Mouse (Mus musculus): ENCODE measurements around the gene Nup50.

The Nup50 gene

DNA sequence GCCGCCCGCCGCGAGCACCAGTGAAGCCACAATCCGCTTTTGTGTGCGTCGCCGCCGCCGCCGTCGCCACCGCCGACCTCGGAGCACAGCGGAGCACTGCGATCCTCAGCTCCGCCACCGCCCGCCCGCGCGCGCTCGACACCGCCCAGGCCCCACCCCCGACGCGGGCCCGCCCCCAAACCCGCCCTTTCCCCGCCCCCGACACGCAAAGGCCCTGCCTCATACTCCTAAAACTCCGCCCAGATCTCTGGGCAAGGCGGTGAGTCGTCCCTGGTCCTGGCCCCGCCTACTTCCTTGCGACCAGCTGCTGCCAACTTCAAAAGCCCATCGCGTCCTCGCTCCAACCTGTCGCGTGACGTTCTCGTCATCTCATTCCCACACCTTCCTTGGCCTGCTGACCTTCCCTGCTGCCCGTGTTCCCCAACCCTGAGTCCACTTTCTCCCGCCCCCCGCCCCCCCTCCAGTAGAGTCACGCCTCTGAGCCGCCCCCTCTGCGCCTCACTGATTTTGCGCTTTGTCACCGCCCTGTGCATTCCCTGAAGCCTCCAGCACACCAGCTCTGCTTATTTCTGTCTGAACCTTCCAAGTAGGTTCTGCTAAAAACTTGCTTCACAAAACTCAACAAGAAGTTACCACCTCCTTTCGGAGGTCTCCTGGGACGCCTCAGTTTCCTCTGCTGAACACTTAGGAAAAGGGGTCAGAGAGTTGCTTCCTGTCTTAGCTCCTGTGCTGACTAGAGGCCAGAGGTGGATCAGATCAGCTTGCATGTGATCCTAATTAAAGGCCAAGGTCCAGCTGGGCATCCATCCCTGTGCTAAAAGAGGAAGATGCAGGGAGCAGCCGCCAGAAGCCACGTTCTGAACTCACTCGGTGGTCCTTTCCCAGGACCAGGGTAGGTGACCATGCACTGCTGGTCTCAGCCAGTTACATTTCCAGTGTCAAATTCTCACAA lies 64.9 kb downstream of the Nup50 start, which contains the start of gene 5031439G07Rik:
Gene 5031439G07Rik (minus strand): TSS at position 678 of the 952 bp plus-strand sequence.
- peak; percentile 80 to 86 for DNase-seq (ENCODE audit: low spot score in 2 of 2)

- no peak for DNase-seq (ENCODE audit: low spot score in 2 of 2)
These were observed 65.9 kb downstream of the Nup50 start for GRCm38 (mm10) chr15:84989098-84989497.

DNA sequence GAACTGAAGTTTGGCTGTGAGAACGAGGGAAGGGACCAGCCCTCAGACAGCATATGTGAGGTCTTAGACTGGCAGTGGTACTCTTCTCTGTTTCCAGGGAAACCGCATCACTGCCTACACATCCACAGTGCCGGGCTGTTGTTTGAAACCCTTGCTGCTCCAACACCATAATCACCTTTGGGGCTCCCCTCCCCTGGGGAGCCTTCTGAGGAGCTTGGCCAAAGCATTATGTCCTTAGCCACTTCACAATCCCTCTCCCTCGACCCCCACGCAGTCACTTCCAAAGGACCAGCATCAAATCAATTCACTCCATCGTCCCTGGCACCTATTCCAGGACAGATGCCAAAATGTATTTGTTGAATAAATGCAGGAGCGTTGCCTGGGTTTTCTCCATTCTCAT lies 66.6 kb downstream of the Nup50 start:
- no peak for DNase-seq (ENCODE audit: low spot score in 2 of 2)

Data from frontal cortex, postnatal 14 days (tissue).